Mouse (Mus musculus): ENCODE measurements around the gene Kcnf1. TPM values are rescaled to one million over a fixed set of nuclear protein-coding genes. Genes with fewer than 3 reads are reported as not detected.

Gene Kcnf1
- polyA plus RNA-seq, 1 experiment from 2014 or later, result 0.55 TPM

DNA sequence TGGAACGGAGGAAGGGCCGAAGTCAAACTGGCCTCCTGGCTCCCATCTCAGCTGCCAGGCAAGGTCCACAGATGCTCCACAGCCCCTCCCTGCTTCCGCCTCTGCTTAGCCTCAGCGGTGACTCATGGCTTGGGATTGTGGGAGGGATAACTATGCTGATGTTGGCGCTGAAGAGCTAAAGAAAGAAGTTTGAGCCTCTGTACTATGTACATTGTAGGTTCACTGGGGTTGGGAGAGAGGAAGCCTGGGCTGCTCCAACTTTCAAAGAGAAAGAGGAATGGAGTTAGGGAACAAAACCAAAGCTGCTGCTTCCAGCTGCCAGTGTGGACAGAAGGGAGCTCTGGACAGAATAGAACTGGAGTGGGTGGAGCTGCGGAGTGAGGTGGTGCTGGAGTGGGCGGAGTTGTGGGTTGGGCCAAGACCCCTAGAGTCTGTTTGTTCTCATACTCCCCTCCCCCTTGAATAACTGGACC lies 7.7 kb upstream of the Kcnf1 start:
- 28% methylated on average over 7 of the region's 7 CpGs for WGBS
- Histone ChIP-seq H3K36me3 (replicated peaks) (no peaks in the 10 kb centered on the region), H3K27me3 (replicated peaks; ENCODE audit: low read depth, poor library complexity, severe bottlenecking) (0 out of 2 replicates have a peak, but pooled peaks cover under 1% of the 10 kb centered on the region), H3K9me3 (no peaks in the 10 kb centered on the region), H3K27ac (replicated peaks) (no peak overlapping the region; the same call in 1 of the 2 replicates), H3K4me3 (peak overlapping the region; percentile 4; the same call in 1 of the 2 replicates), H3K4me1 (peaks cover 11% of the 10 kb centered on the region)
- peak; percentile 60 for DNase-seq (ENCODE audit: low spot score)

GRCm38 (mm10) chr12:17183788-17184187 lies 7.1 kb upstream of the Kcnf1 start:
- H3K9me3 ChIP-seq, result no peaks in the 10 kb centered on the region
- H3K27ac ChIP-seq (replicated peaks), result no peak overlapping the region
- H3K4me1 ChIP-seq, result peaks cover 11% of the 10 kb centered on the region
- no peak overlapping the region for H3K4me3 ChIP-seq
- H3K36me3 ChIP-seq (replicated peaks), result no peaks in the 10 kb centered on the region
- H3K27me3 ChIP-seq (replicated peaks; ENCODE audit: low read depth, poor library complexity, severe bottlenecking), result 0 out of 2 replicates have a peak, but pooled peaks cover 5% of the 10 kb centered on the region
- whole genome bisulfite sequencing, result 59% methylated on average over 10 of the region's 10 CpGs
- DNase-seq (ENCODE audit: low spot score), result no peak

- Histone ChIP-seq H3K9me3 (no peaks in the 10 kb centered on the region), H3K36me3 (replicated peaks) (no peaks in the 10 kb centered on the region), H3K27ac (replicated peaks) (peak overlapping the region; percentile 80), H3K4me1 (peaks cover 18% of the 10 kb centered on the region), H3K4me3 (peak overlapping the region; percentile 69), H3K27me3 (replicated peaks; ENCODE audit: low read depth, poor library complexity, severe bottlenecking) (peaks cover 54% of the 10 kb centered on the region)
- peak; percentile 82 for DNase-seq (ENCODE audit: low spot score)
- under 1% methylated on average over 54 of the region's 54 CpGs for WGBS
Measured at GRCm38 (mm10) chr12:17176041-17176756, 489 bp downstream of the Kcnf1 start.

GRCm38 (mm10) chr12:17175531-17175951 lies 1.1 kb downstream of the Kcnf1 start:
- no peaks in the 10 kb centered on the region for H3K36me3 ChIP-seq (replicated peaks)
- H3K27me3 ChIP-seq (replicated peaks; ENCODE audit: low read depth, poor library complexity, severe bottlenecking), result peaks cover 54% of the 10 kb centered on the region
- peaks cover 18% of the 10 kb centered on the region for H3K4me1 ChIP-seq
- 19% methylated on average over 25 of the region's 25 CpGs for WGBS
- H3K4me3 ChIP-seq, result peak overlapping the region; percentile 69
- DNase-seq (ENCODE audit: low spot score), result peak; percentile 29
- peak overlapping the region; percentile 80; the same call in 1 of the 2 replicates for H3K27ac ChIP-seq (replicated peaks)
- H3K9me3 ChIP-seq, result no peaks in the 10 kb centered on the region

GRCm38 (mm10) chr12:17175124-17175523 lies 1.6 kb downstream of the Kcnf1 start:
- WGBS, result 80% methylated on average over 20 of the region's 20 CpGs
- DNase-seq (ENCODE audit: low spot score), result no peak
- Histone ChIP-seq H3K4me3 (peak overlapping the region; percentile 69), H3K27ac (replicated peaks) (no peak overlapping the region), H3K36me3 (replicated peaks) (no peaks in the 10 kb centered on the region), H3K4me1 (peaks cover 18% of the 10 kb centered on the region), H3K27me3 (replicated peaks; ENCODE audit: low read depth, poor library complexity, severe bottlenecking) (peaks cover 54% of the 10 kb centered on the region), H3K9me3 (no peaks in the 10 kb centered on the region)

- H3K27ac ChIP-seq (replicated peaks), result no peak overlapping the region
- no peak overlapping the region for H3K4me3 ChIP-seq
- H3K4me1 ChIP-seq, result peaks cover 18% of the 10 kb centered on the region
- 77% methylated on average over 10 of the region's 10 CpGs for WGBS
- peaks cover 54% of the 10 kb centered on the region for H3K27me3 ChIP-seq (replicated peaks; ENCODE audit: low read depth, poor library complexity, severe bottlenecking)
- no peaks in the 10 kb centered on the region for H3K36me3 ChIP-seq (replicated peaks)
- DNase-seq (ENCODE audit: low spot score), result no peak
- no peaks in the 10 kb centered on the region for H3K9me3 ChIP-seq
Measured at GRCm38 (mm10) chr12:17174134-17174893, 2.4 kb downstream of the Kcnf1 start.

DNA sequence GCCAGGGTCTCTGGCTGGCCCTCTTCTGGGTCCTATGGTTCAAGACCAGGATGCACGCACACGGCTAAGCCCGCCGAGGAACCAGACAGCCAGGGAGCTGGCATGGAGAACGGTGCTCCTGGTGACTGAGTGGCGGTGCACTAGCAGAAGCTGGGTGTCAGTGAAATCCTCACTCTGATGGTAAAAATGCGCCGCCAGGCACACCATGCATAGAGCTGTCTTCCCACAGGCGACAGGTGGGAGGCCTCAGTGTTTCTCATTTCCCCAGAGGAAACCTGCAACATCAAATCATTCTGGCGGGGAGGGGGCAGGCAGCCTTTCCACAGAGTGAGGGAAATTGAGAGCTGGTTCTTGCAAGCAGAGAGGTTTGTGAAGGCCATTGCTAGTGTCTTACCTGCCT lies 6.3 kb downstream of the Kcnf1 start:
- Histone ChIP-seq H3K9me3 (no peaks in the 10 kb centered on the region), H3K27ac (replicated peaks) (no peak overlapping the region), H3K27me3 (replicated peaks; ENCODE audit: low read depth, poor library complexity, severe bottlenecking) (peaks cover 25% of the 10 kb centered on the region), H3K4me1 (peaks cover 6% of the 10 kb centered on the region), H3K36me3 (replicated peaks) (no peaks in the 10 kb centered on the region), H3K4me3 (no peak overlapping the region)
- DNase-seq (ENCODE audit: low spot score), result no peak
- WGBS, result 91% methylated on average over 10 of the region's 10 CpGs

- Histone ChIP-seq H3K27ac (replicated peaks) (no peak overlapping the region), H3K9me3 (no peaks in the 10 kb centered on the region), H3K4me1 (peaks cover 3% of the 10 kb centered on the region; the same call in 1 of the 2 replicates), H3K27me3 (replicated peaks; ENCODE audit: low read depth, poor library complexity, severe bottlenecking) (no peaks in the 10 kb centered on the region), H3K4me3 (no peak overlapping the region), H3K36me3 (replicated peaks) (no peaks in the 10 kb centered on the region)
- no peak for DNase-seq (ENCODE audit: low spot score)
- WGBS, result 87% methylated on average over 2 of the region's 2 CpGs
Measured at GRCm38 (mm10) chr12:17166116-17166515, 10.6 kb downstream of the Kcnf1 start.

- Histone ChIP-seq H3K4me3 (no peak overlapping the region), H3K9me3 (no peaks in the 10 kb centered on the region)
Measured at GRCm38 (mm10) chr12:17163996-17164395, 12.7 kb downstream of the Kcnf1 start.

GRCm38 (mm10) chr12:17159549-17159948 lies 17.1 kb downstream of the Kcnf1 start:
- 88% methylated on average over 7 of the region's 7 CpGs for WGBS
- DNase-seq (ENCODE audit: low spot score), result no peak
- no peaks in the 10 kb centered on the region for H3K4me1 ChIP-seq
- no peaks in the 10 kb centered on the region for H3K9me3 ChIP-seq
- H3K27ac ChIP-seq (replicated peaks), result no peak overlapping the region
- no peaks in the 10 kb centered on the region for H3K27me3 ChIP-seq (replicated peaks; ENCODE audit: low read depth, poor library complexity, severe bottlenecking)
- H3K4me3 ChIP-seq, result no peak overlapping the region
- no peaks in the 10 kb centered on the region for H3K36me3 ChIP-seq (replicated peaks)

More at GRCm38 (mm10) chr12:17163996-17164395, 12.7 kb downstream of the Kcnf1 start:
- Histone ChIP-seq H3K27me3 (replicated peaks; ENCODE audit: low read depth, poor library complexity, severe bottlenecking) (no peaks in the 10 kb centered on the region), H3K27ac (replicated peaks) (no peak overlapping the region), H3K4me1 (peaks cover 3% of the 10 kb centered on the region; the same call in 1 of the 2 replicates), H3K36me3 (replicated peaks) (no peaks in the 10 kb centered on the region)
- 90% methylated on average over 3 of the region's 3 CpGs for WGBS
- no peak for DNase-seq (ENCODE audit: low spot score)

DNA sequence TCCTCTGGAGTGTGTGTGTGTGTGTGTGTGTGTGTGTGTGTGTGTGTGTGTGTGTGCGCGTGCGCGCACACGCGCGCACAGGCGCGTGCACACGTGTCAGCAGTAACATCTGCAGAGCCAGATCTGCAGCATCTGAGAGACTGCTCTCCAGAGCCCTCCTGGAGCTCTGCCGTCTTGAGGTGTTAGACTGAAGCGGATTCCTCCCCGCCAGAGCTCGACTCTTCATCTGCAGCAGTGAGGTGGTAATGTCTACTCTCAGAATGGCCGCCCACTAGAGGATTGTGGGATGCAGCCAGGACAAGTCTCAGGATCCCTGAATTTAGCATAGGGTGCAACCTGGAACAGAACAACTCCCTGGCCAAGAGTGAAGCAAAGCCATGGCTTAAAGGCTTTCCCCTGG lies 19.1 kb downstream of the Kcnf1 start:
- H3K36me3 ChIP-seq (replicated peaks), result no peaks in the 10 kb centered on the region
- H3K27me3 ChIP-seq (replicated peaks; ENCODE audit: low read depth, poor library complexity, severe bottlenecking), result no peaks in the 10 kb centered on the region
- H3K4me1 ChIP-seq, result no peaks in the 10 kb centered on the region
- 92% methylated on average over 15 of the region's 15 CpGs for WGBS
- H3K9me3 ChIP-seq, result no peaks in the 10 kb centered on the region
- no peak overlapping the region for H3K27ac ChIP-seq (replicated peaks)
- H3K4me3 ChIP-seq, result no peak overlapping the region
- no peak for DNase-seq (ENCODE audit: low spot score)

DNA sequence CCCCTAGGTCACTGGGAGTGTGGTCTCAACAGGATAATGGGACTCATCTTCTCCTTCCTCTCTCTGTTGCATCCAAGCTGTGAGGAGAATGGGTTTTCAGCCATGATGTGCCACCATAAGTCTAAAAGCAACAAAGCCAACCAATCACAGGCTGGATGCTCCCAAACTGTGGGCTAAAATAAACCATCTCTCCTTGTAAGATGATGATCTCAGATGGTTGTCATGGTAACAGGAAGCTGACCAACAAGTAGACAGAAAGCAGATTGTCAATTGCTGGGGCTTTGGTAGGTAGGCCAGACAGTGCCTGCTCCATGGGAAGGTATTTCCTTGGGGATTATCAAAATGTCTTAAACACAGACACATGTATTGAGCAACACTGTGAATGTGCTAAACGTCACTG lies 20.9 kb downstream of the Kcnf1 start:
- H3K9me3 ChIP-seq, result no peaks in the 10 kb centered on the region
- H3K36me3 ChIP-seq (replicated peaks), result no peaks in the 10 kb centered on the region
- no peaks in the 10 kb centered on the region for H3K27me3 ChIP-seq (replicated peaks; ENCODE audit: low read depth, poor library complexity, severe bottlenecking)
- no peak overlapping the region for H3K4me3 ChIP-seq
- no peak for DNase-seq (ENCODE audit: low spot score)
- 77% methylated on average over 1 of the region's 1 CpGs for WGBS
- no peaks in the 10 kb centered on the region for H3K4me1 ChIP-seq
- H3K27ac ChIP-seq (replicated peaks), result no peak overlapping the region
